ENCODE assay signal across 12 mouse cellular contexts in the genomic region with DNA sequence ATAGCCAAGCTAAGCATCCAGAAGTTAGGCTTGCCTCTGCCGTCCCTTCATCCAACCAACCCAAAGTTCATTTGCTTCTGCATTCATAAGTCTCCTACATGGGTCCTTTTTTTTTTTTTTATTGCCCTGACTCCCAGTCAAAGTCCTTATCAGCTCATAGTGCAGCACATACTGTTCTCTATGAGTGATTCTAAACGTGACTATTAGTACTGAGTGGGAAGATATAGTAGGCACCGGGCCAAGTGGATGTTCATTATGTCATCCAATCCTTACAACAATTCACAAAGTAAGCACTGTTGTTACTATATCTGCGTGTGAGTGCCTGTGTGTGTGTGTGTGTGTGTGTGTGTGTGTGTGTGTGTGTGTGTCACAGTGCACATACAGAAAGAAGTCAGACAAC. TPM values are rescaled to one million over a fixed set of nuclear protein-coding genes. Genes with fewer than 3 reads are reported as not detected.
DNase-seq lines count a peak whose midpoint lies in the region; ATAC-seq and TF ChIP-seq lines count a peak whose summit lies in the region.
"Had no signal": no experiment of that assay in that cellular context is flagged by ENCODE, and none has a peak within 500 bp of the region (broad histone marks: within the 10 kb centered on the region; RNA-seq: fewer than 3 reads in every experiment).

No protein-coding gene starts in this region.

- no peak for ATAC-seq in liver, embryonic 11.5 days (replicated peaks; ENCODE audit: low FRiP score)
- ATAC-seq in forebrain, embryonic 11.5 days (replicated peaks; ENCODE audit: low FRiP score) = peak; percentile 42; the same call in 1 of the 2 replicates
- ATAC-seq in hindbrain, embryonic 16.5 days = no peak
- ATAC-seq in neural tube, embryonic 12.5 days (ENCODE audit: low FRiP score, low read depth) = 0 out of 2 replicates have a peak, but pooled peaks have one; percentile 37
- ATAC-seq: activated CD4-positive, CD25-positive, alpha-beta regulatory T cell, adult 4 months had no signal

- 45% methylated on average over 4 of the region's 4 CpGs for WGBS in liver, adult 2 months
- 74% methylated on average over 4 of the region's 4 CpGs for WGBS in liver, embryonic 11.5 days
- 61% methylated on average over 4 of the region's 4 CpGs for WGBS in forebrain, embryonic 11.5 days
- WGBS in hindbrain, embryonic 16.5 days = 62% methylated on average over 4 of the region's 4 CpGs
- 62% methylated on average over 4 of the region's 4 CpGs for WGBS in neural tube, embryonic 12.5 days

- no peaks in the 10 kb centered on the region for H3K36me3 ChIP-seq in liver, adult 2 months (ENCODE audit: control insufficient read depth, insufficient read depth, low read length)
- H3K36me3 ChIP-seq in liver, embryonic 11.5 days (ENCODE audit: control insufficient read depth, insufficient read depth, low read length) = no peaks in the 10 kb centered on the region
- H3K36me3 ChIP-seq in forebrain, embryonic 11.5 days (ENCODE audit: control insufficient read depth, insufficient read depth, low read length) = no peaks in the 10 kb centered on the region
- no peaks in the 10 kb centered on the region for H3K36me3 ChIP-seq in hindbrain, embryonic 16.5 days (ENCODE audit: control insufficient read depth, insufficient read depth, low read length)
- no peaks in the 10 kb centered on the region for H3K36me3 ChIP-seq in neural tube, embryonic 12.5 days

- no peak for TF ChIP-seq POLR2A in liver, adult 2 months (IDR thresholded peaks at IDR 0.05; ENCODE audit: extremely low read depth, insufficient read depth, low read length)

- no peak overlapping the region for H3K4me3 ChIP-seq in liver, adult 2 months (ENCODE audit: insufficient read depth, low read depth, low read length)
- no peak overlapping the region for H3K4me3 ChIP-seq in liver, embryonic 11.5 days (ENCODE audit: low read depth, low read length)
- H3K4me3 ChIP-seq in forebrain, embryonic 11.5 days (ENCODE audit: low read depth, low read length) = no peak overlapping the region
- no peak overlapping the region for H3K4me3 ChIP-seq in hindbrain, embryonic 16.5 days (ENCODE audit: low read length)
- H3K4me3 ChIP-seq in neural tube, embryonic 12.5 days = no peak overlapping the region

- no peak for TF ChIP-seq CTCF in liver, adult 2 months (IDR thresholded peaks at IDR 0.05; ENCODE audit: low read depth, low read length)

- H3K4me1 ChIP-seq in liver, adult 2 months (ENCODE audit: control insufficient read depth, insufficient read depth, low read length) = no peaks in the 10 kb centered on the region; the same call in 1 of the 2 replicates
- H3K4me1 ChIP-seq in liver, embryonic 11.5 days (replicated peaks; ENCODE audit: control insufficient read depth, insufficient read depth, low read length) = no peaks in the 10 kb centered on the region
- peaks cover 4% of the 10 kb centered on the region; the same call in 1 of the 2 replicates for H3K4me1 ChIP-seq in forebrain, embryonic 11.5 days (replicated peaks; ENCODE audit: control insufficient read depth, insufficient read depth, low read length)
- no peaks in the 10 kb centered on the region for H3K4me1 ChIP-seq in hindbrain, embryonic 16.5 days (ENCODE audit: control insufficient read depth, insufficient read depth, low read depth, low read length)
- H3K4me1 ChIP-seq in neural tube, embryonic 12.5 days = no peaks in the 10 kb centered on the region

- DNase-seq in liver, adult 2 months (ENCODE audit: extremely low read depth, low read depth, low spot score) = peak; percentile 37
- no peak for DNase-seq in liver, embryonic 11.5 days (ENCODE audit: low spot score)
- no peak for DNase-seq in forebrain, embryonic 11.5 days (ENCODE audit: low spot score)
- no peak for DNase-seq in adrenal gland, postnatal 25 days
- no peak for DNase-seq in thymus, postnatal 14 days
- DNase-seq in gastrocnemius, adult 8-10 months (ENCODE audit: low spot score in 2 of 2) = no peak
- DNase-seq: heart, postnatal 36 days; lung, postnatal 10 days; thymus, postnatal 25 days had no signal

- H3K4me2 ChIP-seq in liver, embryonic 11.5 days = no peak overlapping the region
- peak overlapping the region; percentile 26; the same call in 1 of the 2 replicates for H3K4me2 ChIP-seq in forebrain, embryonic 11.5 days (ENCODE audit: low read depth, low read length, severe bottlenecking)
- H3K4me2 ChIP-seq in hindbrain, embryonic 16.5 days (ENCODE audit: low read length) = no peak overlapping the region
- peak overlapping the region; percentile 19 for H3K4me2 ChIP-seq in neural tube, embryonic 12.5 days (replicated peaks)

- no peak overlapping the region for H3K9ac ChIP-seq in liver, adult 2 months (ENCODE audit: low read depth, low read length)
- no peak overlapping the region for H3K9ac ChIP-seq in liver, embryonic 11.5 days (ENCODE audit: low read depth, low read length)
- no peak overlapping the region for H3K9ac ChIP-seq in forebrain, embryonic 11.5 days (ENCODE audit: low read length)
- no peak overlapping the region for H3K9ac ChIP-seq in hindbrain, embryonic 16.5 days (ENCODE audit: low read depth, low read length)
- H3K9ac ChIP-seq in neural tube, embryonic 12.5 days = no peak overlapping the region

- H3K9me3 ChIP-seq in liver, embryonic 11.5 days (ENCODE audit: control insufficient read depth, low read length) = no peaks in the 10 kb centered on the region
- H3K9me3 ChIP-seq in forebrain, embryonic 11.5 days (ENCODE audit: control insufficient read depth, low read length) = no peaks in the 10 kb centered on the region
- H3K9me3 ChIP-seq in hindbrain, embryonic 16.5 days (ENCODE audit: control insufficient read depth, low read length) = no peaks in the 10 kb centered on the region
- H3K9me3 ChIP-seq in neural tube, embryonic 12.5 days = no peaks in the 10 kb centered on the region

- H3K27ac ChIP-seq in liver, adult 2 months (replicated peaks; ENCODE audit: insufficient read depth, low read depth, low read length) = peak overlapping the region; percentile 48; the same call in 1 of the 2 replicates
- no peak overlapping the region for H3K27ac ChIP-seq in liver, embryonic 11.5 days (ENCODE audit: low read depth, low read length)
- peak overlapping the region; percentile 88 for H3K27ac ChIP-seq in forebrain, embryonic 11.5 days (ENCODE audit: low read depth, low read length)
- 0 out of 2 replicates have a peak overlapping the region, but pooled peaks have one; percentile 39 for H3K27ac ChIP-seq in hindbrain, embryonic 16.5 days (ENCODE audit: low read depth, low read length)
- H3K27ac ChIP-seq in neural tube, embryonic 12.5 days = no peak overlapping the region

- H3K27me3 ChIP-seq in liver, adult 2 months (ENCODE audit: control insufficient read depth, insufficient read depth, low read length) = no peaks in the 10 kb centered on the region
- H3K27me3 ChIP-seq in liver, embryonic 11.5 days (replicated peaks; ENCODE audit: control insufficient read depth, insufficient read depth, low read length) = no peaks in the 10 kb centered on the region
- no peaks in the 10 kb centered on the region for H3K27me3 ChIP-seq in forebrain, embryonic 11.5 days (ENCODE audit: control insufficient read depth, insufficient read depth, low read length)
- H3K27me3 ChIP-seq in hindbrain, embryonic 16.5 days (replicated peaks; ENCODE audit: control insufficient read depth, insufficient read depth, low read length) = no peaks in the 10 kb centered on the region
- H3K27me3 ChIP-seq in neural tube, embryonic 12.5 days (replicated peaks) = no peaks in the 10 kb centered on the region

- H3K79me2 ChIP-seq in liver, adult 2 months (ENCODE audit: control insufficient read depth, insufficient read depth, low read length) = no peaks in the 10 kb centered on the region

RNA-seq across cellular contexts. Expression of gene Slc25a43, which starts 19.4 kb away (rescaled TPM):
- 0.18 and 0.20 TPM in 2 replicates for total RNA-seq in liver, adult 2 months (2014; rRNA removed)
- polyA plus RNA-seq in liver, adult 2 months (2012; rRNA removed) = 0.09 and 0.24 TPM in 2 replicates
- polyA plus RNA-seq in liver, embryonic 11.5 days (2014; fragmentation: Nextera tagmentation; extraction: Ambion mirVana) = 1.7 and 2.0 TPM in 2 replicates
- 0.57 and 0.68 TPM in 2 replicates for polyA plus RNA-seq in forebrain, embryonic 11.5 days (2014; fragmentation: Nextera tagmentation; extraction: Ambion mirVana)
- polyA plus RNA-seq in hindbrain, embryonic 16.5 days (2015; fragmentation: Nextera tagmentation; extraction: Ambion mirVana) = 0.77 and 0.81 TPM in 2 replicates
- 0.72 and 1.4 TPM in 2 replicates for polyA plus RNA-seq in neural tube, embryonic 12.5 days (2016; fragmentation: Nextera tagmentation; extraction: Ambion mirVana)
- total RNA-seq in adrenal gland, postnatal 25 days (2021) = 1.7 and 2.0 TPM in 2 replicates
- under 1 TPM in 1 of 4 experiments, not detected in 3; 0.45 TPM for total RNA-seq in gastrocnemius, adult 8-10 months (2022)

RNA-seq across cellular contexts. Expression of gene Slc25a5, which starts 32.6 kb away (rescaled TPM):
- total RNA-seq in liver, adult 2 months (2014; rRNA removed) = 748 and 759 TPM in 2 replicates
- polyA plus RNA-seq in liver, adult 2 months (2012; rRNA removed) = 693 and 735 TPM in 2 replicates
- 942 and 1,011 TPM in 2 replicates for polyA plus RNA-seq in liver, embryonic 11.5 days (2014; fragmentation: Nextera tagmentation; extraction: Ambion mirVana)
- polyA plus RNA-seq in forebrain, embryonic 11.5 days (2014; fragmentation: Nextera tagmentation; extraction: Ambion mirVana) = 819 and 859 TPM in 2 replicates
- 543 and 586 TPM in 2 replicates for polyA plus RNA-seq in hindbrain, embryonic 16.5 days (2015; fragmentation: Nextera tagmentation; extraction: Ambion mirVana)
- polyA plus RNA-seq in neural tube, embryonic 12.5 days (2016; fragmentation: Nextera tagmentation; extraction: Ambion mirVana) = 613 and 624 TPM in 2 replicates
- total RNA-seq in adrenal gland, postnatal 25 days (2021) = 414 and 427 TPM in 2 replicates
- total RNA-seq in gastrocnemius, adult 8-10 months (2022) = 10 to 100 TPM; 37.5 to 64.5 (median 44.7) TPM

Comparison
In these comparisons a context has a peak if more than half of its experiments do, and no peak if none do; other contexts are left out.
1. H3K27ac ChIP-seq: peak in liver, adult 2 months (single experiment), forebrain, embryonic 11.5 days (single experiment) and hindbrain, embryonic 16.5 days (single experiment); none in liver, embryonic 11.5 days (single experiment) and neural tube, embryonic 12.5 days (single experiment).
2. ATAC-seq: peak in forebrain, embryonic 11.5 days (single experiment) and neural tube, embryonic 12.5 days (single experiment); none in liver, embryonic 11.5 days (single experiment) and hindbrain, embryonic 16.5 days (single experiment).
3. H3K4me2 ChIP-seq: peak in forebrain, embryonic 11.5 days (single experiment) and neural tube, embryonic 12.5 days (single experiment); none in liver, embryonic 11.5 days (single experiment) and hindbrain, embryonic 16.5 days (single experiment).